Comparison of ENCODE assay signal across 8 mouse cellular contexts in genomic region chr15:81745601-81746114, GRCm38 (mm10). TPM values are rescaled to one million over a fixed set of nuclear protein-coding genes. Genes with fewer than 3 reads are reported as not detected.
A peak's percentile ranks its signal among the peaks of the same experiment; 100 is the strongest.
DNase-seq lines count a peak whose midpoint lies in the region; ATAC-seq and TF ChIP-seq lines count a peak whose summit lies in the region.

No protein-coding gene starts in this region.

- TF ChIP-seq RAD21 in MEL (IDR thresholded peaks at IDR 0.05; ENCODE audit: low read depth, low read length) = no peak

- no peak for TF ChIP-seq EP300 in MEL (IDR thresholded peaks at IDR 0.05; ENCODE audit: low read depth in 1 of 2, low read length in 2 of 2)

- DNase-seq in MEL (ENCODE audit: low read depth, low spot score) = peak; percentile 47
- DNase-seq in cerebellum, adult 2 months = peak; percentile 55 to 70
- DNase-seq in frontal cortex, postnatal 10 days (ENCODE audit: low spot score in 2 of 2) = peak; percentile 54 to 69
- DNase-seq in left cerebral cortex, adult 2 months (ENCODE audit: extremely low spot score in 1 of 2, low spot score in 2 of 2) = peak; percentile 50 to 59
- peak; percentile 37 for DNase-seq in right cerebral cortex, adult 2 months (ENCODE audit: low spot score in 2 of 2)

- H3K27ac ChIP-seq in MEL (ENCODE audit: control insufficient read depth, low read depth, low read length) (peak overlapping the region; percentile 53), macrophage (no peak overlapping the region)
- peak overlapping the region; percentile 86 for H3K27ac ChIP-seq in cerebellum, adult 2 months (ENCODE audit: insufficient read depth, low read length)
- H3K27ac ChIP-seq in hindbrain, embryonic 12.5 days = peak overlapping the region; percentile 94
- peak overlapping the region; percentile 91 for H3K27ac ChIP-seq in left cerebral cortex, adult 2 months

- H3K79me2 ChIP-seq in MEL (ENCODE audit: control insufficient read depth, insufficient read depth, low read length, poor library complexity) (peaks cover 22% of the 10 kb centered on the region), macrophage (ENCODE audit: inconsistent target) (no peaks in the 10 kb centered on the region; the same call in 1 of the 2 replicates)

- ATAC-seq in hindbrain, embryonic 12.5 days (ENCODE audit: low FRiP score) = peak; percentile 87
- no peak for ATAC-seq in monocyte, adult 5-6 weeks (replicated peaks; ENCODE audit: insufficient number of reproducible peaks, low FRiP score, low TSS enrichment, poor library complexity, severe bottlenecking)

- intact Hi-C loops in left cerebral cortex, adult 2 months (cut with DNase I) = loop anchor here (1.0 to 2.0 kb wide), 3 partner anchors 15 to 65 kb away; no protein-coding TSS in a partner anchor

- TF ChIP-seq POLR2A in MEL (IDR thresholded peaks at IDR 0.05; ENCODE audit: control insufficient read depth in 1 of 2, insufficient read depth in 1 of 2, low read depth in 1 of 2, low read length in 2 of 2, poor library complexity in 1 of 2) = no peak; a peak in 1 of 4 replicates
- TF ChIP-seq POLR2A in cerebellum, adult 2 months (IDR thresholded peaks at IDR 0.05; ENCODE audit: borderline replicate concordance, insufficient read depth, low read length) = no peak

- peak overlapping the region; percentile 85 for H3K4me2 ChIP-seq in hindbrain, embryonic 12.5 days (replicated peaks)

- peaks cover 0 to 11% of the 10 kb centered on the region in 2 experiments; a peak in 2 of 4 replicates for H3K36me3 ChIP-seq in MEL (ENCODE audit: control insufficient read depth in 1 of 2, insufficient read depth in 2 of 2, low read length in 2 of 2)
- no peaks in the 10 kb centered on the region for H3K36me3 ChIP-seq in hindbrain, embryonic 12.5 days
- no peaks in the 10 kb centered on the region for H3K36me3 ChIP-seq in macrophage (ENCODE audit: inconsistent target)

- no peak for TF ChIP-seq CTCF in MEL (IDR thresholded peaks at IDR 0.05 in 2 of 3, conservative IDR thresholded peaks at IDR 0.05 in 1 of 3; ENCODE audit: control insufficient read depth in 1 of 3, insufficient read depth in 1 of 3, low read depth in 2 of 3, low read length in 3 of 3, poor library complexity in 1 of 3, severe bottlenecking in 1 of 3)
- TF ChIP-seq CTCF in cerebellum, adult 2 months (IDR thresholded peaks at IDR 0.05; ENCODE audit: borderline replicate concordance, insufficient read depth, low read depth, low read length) = no peak
- no peak for TF ChIP-seq CTCF in left cerebral cortex, adult 2 months (IDR thresholded peaks at IDR 0.05)

- H3K4me3 ChIP-seq in MEL (ENCODE audit: control insufficient read depth in 1 of 2, insufficient read depth in 1 of 2, low read depth in 2 of 2, low read length in 2 of 2) (peak overlapping the region; percentile 70 to 86), macrophage (ENCODE audit: inconsistent target) (peak overlapping the region; percentile 79)
- peak overlapping the region; percentile 97 for H3K4me3 ChIP-seq in cerebellum, adult 2 months (replicated peaks; ENCODE audit: insufficient read depth, low read depth, low read length)
- peak overlapping the region; percentile 89 for H3K4me3 ChIP-seq in hindbrain, embryonic 12.5 days
- peak overlapping the region; percentile 92 for H3K4me3 ChIP-seq in left cerebral cortex, adult 2 months

- H3K4me1 ChIP-seq in MEL (ENCODE audit: control insufficient read depth in 1 of 2, insufficient read depth in 2 of 2, low read length in 2 of 2) = peaks cover 0 to 6% of the 10 kb centered on the region in 2 experiments; a peak in 3 of 4 replicates
- peaks cover 17% of the 10 kb centered on the region for H3K4me1 ChIP-seq in cerebellum, adult 2 months (ENCODE audit: control insufficient read depth, insufficient read depth, low read length)
- peaks cover 19% of the 10 kb centered on the region for H3K4me1 ChIP-seq in hindbrain, embryonic 12.5 days

- no peaks in the 10 kb centered on the region for H3K9me3 ChIP-seq in MEL (replicated peaks; ENCODE audit: insufficient read depth, low read length)
- H3K9me3 ChIP-seq in hindbrain, embryonic 12.5 days (replicated peaks) = no peaks in the 10 kb centered on the region

- H3K9ac ChIP-seq in MEL (ENCODE audit: control insufficient read depth, low read depth, low read length, poor library complexity, severe bottlenecking) = peak overlapping the region; percentile 81
- peak overlapping the region; percentile 94 for H3K9ac ChIP-seq in hindbrain, embryonic 12.5 days

- H3K27me3 ChIP-seq in MEL (ENCODE audit: control insufficient read depth in 1 of 2, insufficient read depth in 2 of 2, low read length in 2 of 2) = no peaks in the 10 kb centered on the region
- H3K27me3 ChIP-seq in cerebellum, adult 2 months (ENCODE audit: control insufficient read depth, insufficient read depth, low read length) = no peaks in the 10 kb centered on the region
- no peaks in the 10 kb centered on the region for H3K27me3 ChIP-seq in hindbrain, embryonic 12.5 days

- WGBS in cerebellum, adult 2 months = 2% methylated on average over 33 of the region's 33 CpGs
- under 1% methylated on average over 33 of the region's 33 CpGs for WGBS in hindbrain, embryonic 12.5 days
- 2% methylated on average over 33 of the region's 33 CpGs for WGBS in macrophage (ENCODE audit: missing documents)

TF ChIP-seq in MEL, 35 proteins besides CTCF, POLR2A, EP300 and RAD21 (continues in another document):
- TF ChIP-seq UBTF (IDR thresholded peaks at IDR 0.05; ENCODE audit: borderline replicate concordance, insufficient read depth, low read depth, low read length) (peak; percentile 100), MAZ (IDR thresholded peaks at IDR 0.05; ENCODE audit: low read depth, low read length) (peak; percentile 53; the same call in 1 of the 2 replicates), ELF1 (IDR thresholded peaks at IDR 0.05; ENCODE audit: low read depth, low read length) (no peak), TBP (IDR thresholded peaks at IDR 0.05; ENCODE audit: low read depth, low read length) (0 out of 2 replicates have a peak, but pooled peaks have one; percentile 22), MAFK (IDR thresholded peaks at IDR 0.05; ENCODE audit: borderline replicate concordance, low read depth, low read length) (no peak), MYB (IDR thresholded peaks at IDR 0.05; ENCODE audit: low read depth, low read length) (no peak)

RNA-seq across cellular contexts. Expression of gene Rangap1, which starts 0.3 kb away (rescaled TPM):
- 191 and 197 TPM in 2 replicates for total RNA-seq in MEL (2012; rRNA removed)
- 100 to 1,000 TPM in 1 of 2 experiments, not detected in 1; 281 TPM for polyA plus RNA-seq in MEL (2012; ENCODE audit: insufficient read depth in 1 of 2, insufficient read length in 2 of 2, low read depth in 1 of 2, low replicate concordance in 2 of 2, missing spikeins in 1 of 2)
- polyA plus RNA-seq in cerebellum, adult 2 months (2012; rRNA removed) = 102 and 113 TPM in 2 replicates
- 131 and 134 TPM in 2 replicates for polyA plus RNA-seq in hindbrain, embryonic 12.5 days (2016; fragmentation: Nextera tagmentation; extraction: Ambion mirVana)
- total RNA-seq in left cerebral cortex, adult 2 months (2021) = 100 to 1,000 TPM; 214 to 229 TPM
- 10 to 100 TPM; 13.6 to 77.8 (median 27.9) TPM for total RNA-seq in macrophage (2018; cell fraction: chromatin; rRNA removed)
- total RNA-seq in macrophage (2018; cell fraction: cytosol; rRNA removed) = 10 to 100 TPM; 25.8 to 53.4 (median 39.6) TPM
- 10 to 100 TPM; 21.9 to 69.9 (median 34.5) TPM for total RNA-seq in macrophage (2018; cell fraction: nucleus; rRNA removed)
- polyA plus RNA-seq in macrophage (2018) = 26.9 to 73.0 TPM (median 33.7 TPM) in 3 replicates
- total RNA-seq in monocyte, adult 5-6 weeks (2017) = 37.6 to 62.3 TPM (median 38.3 TPM) in 3 replicates

RNA-seq across cellular contexts. Expression of gene Zc3h7b, which starts 0.8 kb away (rescaled TPM):
- total RNA-seq in MEL (2012; rRNA removed) = 16.9 and 18.2 TPM in 2 replicates
- polyA plus RNA-seq in MEL (2012; ENCODE audit: insufficient read depth in 1 of 2, insufficient read length in 2 of 2, low read depth in 1 of 2, low replicate concordance in 2 of 2, missing spikeins in 1 of 2) (100 to 1,000 TPM in 1 of 2 experiments, 10 to 100 TPM in 1; 41.5 to 108 TPM), macrophage (2018) (10.9 to 21.7 TPM (median 18.2 TPM) in 3 replicates)
- 67.0 and 72.1 TPM in 2 replicates for polyA plus RNA-seq in cerebellum, adult 2 months (2012; rRNA removed)
- polyA plus RNA-seq in hindbrain, embryonic 12.5 days (2016; fragmentation: Nextera tagmentation; extraction: Ambion mirVana) = 51.6 and 52.1 TPM in 2 replicates
- 100 to 1,000 TPM; 160 to 179 TPM for total RNA-seq in left cerebral cortex, adult 2 months (2021)
- 10 to 100 TPM in 20 of 26 experiments, 1 to 10 TPM in 6; 4.3 to 66.3 (median 19.0) TPM for total RNA-seq in macrophage (2018; cell fraction: chromatin; rRNA removed)
- 10 to 100 TPM; 17.3 to 25.0 (median 22.3) TPM for total RNA-seq in macrophage (2018; cell fraction: cytosol; rRNA removed)
- 10 to 100 TPM in 23 of 26 experiments, 1 to 10 TPM in 3; 7.4 to 31.5 (median 17.6) TPM for total RNA-seq in macrophage (2018; cell fraction: nucleus; rRNA removed)
- total RNA-seq in monocyte, adult 5-6 weeks (2017) = 6.6 to 14.2 TPM (median 7.1 TPM) in 3 replicates

RNA-seq across cellular contexts. Expression of gene Chadl, which starts 48.6 kb away (rescaled TPM):
- total RNA-seq in MEL (2012; rRNA removed) = 0.10 and 0.42 TPM in 2 replicates
- under 1 TPM in 1 of 2 experiments, not detected in 1; 0.72 TPM for polyA plus RNA-seq in MEL (2012; ENCODE audit: insufficient read depth in 1 of 2, insufficient read length in 2 of 2, low read depth in 1 of 2, low replicate concordance in 2 of 2, missing spikeins in 1 of 2)
- 16.6 and 17.4 TPM in 2 replicates for polyA plus RNA-seq in cerebellum, adult 2 months (2012; rRNA removed)
- polyA plus RNA-seq in hindbrain, embryonic 12.5 days (2016; fragmentation: Nextera tagmentation; extraction: Ambion mirVana) = 8.4 and 9.0 TPM in 2 replicates
- 10 to 100 TPM; 12.2 to 13.8 TPM for total RNA-seq in left cerebral cortex, adult 2 months (2021)
- 1 to 10 TPM in 3 of 26 experiments, under 1 TPM in 5, not detected in 18; 0.23 to 1.3 (median 0.55) TPM for total RNA-seq in macrophage (2018; cell fraction: chromatin; rRNA removed)
- total RNA-seq in macrophage (2018; cell fraction: cytosol; rRNA removed) = under 1 TPM in 21 of 26 experiments, not detected in 5; 0.05 to 0.55 (median 0.22) TPM
- total RNA-seq in macrophage (2018; cell fraction: nucleus; rRNA removed) = 1 to 10 TPM in 1 of 26 experiments, under 1 TPM in 6, not detected in 19; 0.17 to 1.2 (median 0.52) TPM
- 0.10 to 0.51 TPM in 2 of 3 replicates, not detected in the other for polyA plus RNA-seq in macrophage (2018)
- total RNA-seq in monocyte, adult 5-6 weeks (2017) = 0.29 TPM in 1 of 3 replicates, not detected in the others

RNA-seq across cellular contexts. Expression of gene Tef, which starts 56.6 kb away (rescaled TPM):
- total RNA-seq in MEL (2012; rRNA removed) = 11.6 and 12.3 TPM in 2 replicates
- polyA plus RNA-seq in MEL (2012; ENCODE audit: insufficient read depth in 1 of 2, insufficient read length in 2 of 2, low read depth in 1 of 2, low replicate concordance in 2 of 2, missing spikeins in 1 of 2) (10 to 100 TPM in 1 of 2 experiments, not detected in 1; 21.7 TPM), macrophage (2018) (18.9 to 44.0 TPM (median 23.6 TPM) in 3 replicates)
- 279 and 288 TPM in 2 replicates for polyA plus RNA-seq in cerebellum, adult 2 months (2012; rRNA removed)
- 30.0 and 31.9 TPM in 2 replicates for polyA plus RNA-seq in hindbrain, embryonic 12.5 days (2016; fragmentation: Nextera tagmentation; extraction: Ambion mirVana)
- total RNA-seq in left cerebral cortex, adult 2 months (2021) = 100 to 1,000 TPM; 220 to 228 TPM
- total RNA-seq in macrophage (2018; cell fraction: chromatin; rRNA removed) = 100 to 1,000 TPM in 17 of 26 experiments, 10 to 100 TPM in 9; 24.8 to 219 (median 121) TPM
- total RNA-seq in macrophage (2018; cell fraction: cytosol; rRNA removed) = 10 to 100 TPM; 15.0 to 50.3 (median 28.9) TPM
- 100 to 1,000 TPM in 5 of 26 experiments, 10 to 100 TPM in 21; 19.1 to 142 (median 60.6) TPM for total RNA-seq in macrophage (2018; cell fraction: nucleus; rRNA removed)
- 44.4 to 60.3 TPM (median 52.9 TPM) in 3 replicates for total RNA-seq in monocyte, adult 5-6 weeks (2017)
